Mouse (Mus musculus): ENCODE data around the gene Hoxa7. TPM values are rescaled to one million over a fixed set of nuclear protein-coding genes. Genes with fewer than 3 reads are reported as not detected.

Gene Hoxa7
- polyA plus RNA-seq, 1 experiment from 2014 or later: 14.9 TPM

DNA sequence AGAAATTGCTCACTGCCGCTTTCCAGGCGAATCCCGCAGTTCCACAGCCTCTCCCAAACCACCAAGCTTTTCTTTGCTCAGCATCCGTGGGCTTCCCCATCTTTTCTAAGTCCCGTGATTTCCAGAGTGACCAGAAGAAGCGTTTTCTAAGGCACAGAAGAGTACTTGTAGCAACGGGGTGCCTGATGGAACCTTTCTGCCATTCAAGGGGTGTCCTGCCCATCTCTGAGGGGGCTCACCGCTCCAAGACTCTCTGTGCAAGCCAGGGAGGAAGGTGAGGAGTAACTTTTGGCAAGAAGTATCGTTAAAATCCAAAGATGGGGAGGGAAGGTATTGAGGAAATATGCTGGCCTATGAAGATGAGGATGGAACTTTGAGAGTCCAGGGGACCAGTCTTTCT lies 43.8 kb downstream of the Hoxa7 start:
- Histone ChIP-seq H3K36me3 (no peaks in the 10 kb centered on the region), H3K27me3 (peaks cover 53% of the 10 kb centered on the region), H3K27ac (peak overlapping the region; percentile 99), H3K9ac (peak overlapping the region; percentile 97), H3K4me3 (peak overlapping the region; percentile 70), H3K4me1 (replicated peaks) (peaks cover 32% of the 10 kb centered on the region), H3K4me2 (peak overlapping the region; percentile 88), H3K9me3 (no peaks in the 10 kb centered on the region)
- ATAC-seq (ENCODE audit: low FRiP score): no peak
- WGBS: 2% methylated on average over 9 of the region's 9 CpGs

DNA sequence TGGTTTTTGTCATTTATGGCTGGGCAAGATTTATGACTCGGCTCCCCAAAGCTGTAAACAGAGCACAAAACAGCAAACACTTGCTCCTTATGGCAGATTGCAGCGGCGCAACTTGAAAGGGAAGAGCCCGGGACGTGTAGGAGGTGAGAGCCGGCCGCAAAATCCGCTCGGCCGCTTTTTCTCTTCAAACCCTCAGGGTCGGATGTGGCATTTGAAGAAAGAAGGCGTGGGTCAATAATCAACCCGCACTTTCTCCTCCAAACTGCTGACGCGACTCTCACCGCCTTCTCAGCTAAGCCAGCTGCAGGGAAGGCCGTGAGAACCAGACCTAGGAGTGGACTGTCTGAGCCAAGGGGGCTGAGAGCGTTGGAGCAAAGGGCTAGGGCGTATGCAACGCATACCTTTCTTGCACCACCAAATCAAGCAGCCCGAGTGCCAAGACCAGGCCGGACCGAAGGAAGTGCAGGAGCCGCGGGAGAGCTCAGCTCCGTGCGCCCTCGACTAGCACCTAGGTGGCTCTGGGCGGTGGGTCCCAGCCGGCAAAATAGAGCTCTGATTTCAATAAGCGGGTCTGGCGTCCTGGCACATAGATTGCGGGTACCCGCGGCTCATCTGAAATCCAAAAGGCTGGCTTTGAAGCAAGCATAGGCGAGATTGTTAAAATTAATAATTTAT lies 44.5 kb downstream of the Hoxa7 start, which contains the start of gene 5730596B20Rik:
Gene 5730596B20Rik (plus strand): TSS at position 438 of the 675 bp plus-strand sequence.
- Histone ChIP-seq H3K27ac (peak within 1 kb of the TSS; percentile 99), H3K4me2 (peak within 1 kb of the TSS; percentile 88), H3K9me3 (no peaks in the 10 kb centered on the region), H3K9ac (peak within 1 kb of the TSS; percentile 97), H3K27me3 (peaks cover 52% of the 10 kb centered on the region), H3K4me3 (peak within 1 kb of the TSS; percentile 70), H3K4me1 (replicated peaks) (peaks cover 34% of the 10 kb centered on the region), H3K36me3 (no peaks in the 10 kb centered on the region)
- no peak for ATAC-seq (ENCODE audit: low FRiP score)
- under 1% methylated on average over 36 of the region's 36 CpGs for WGBS

GRCm38 (mm10) chr6:52176391-52176790 lies 45.3 kb downstream of the Hoxa7 start:
- Histone ChIP-seq H3K9ac (peak overlapping the region; percentile 97), H3K4me2 (peak overlapping the region; percentile 88), H3K27me3 (peaks cover 48% of the 10 kb centered on the region), H3K9me3 (no peaks in the 10 kb centered on the region), H3K4me1 (replicated peaks) (peaks cover 34% of the 10 kb centered on the region), H3K36me3 (no peaks in the 10 kb centered on the region), H3K4me3 (peak overlapping the region; percentile 70), H3K27ac (peak overlapping the region; percentile 99)
- under 1% methylated on average over 6 of the region's 6 CpGs for WGBS
- no peak for ATAC-seq (ENCODE audit: low FRiP score)

DNA sequence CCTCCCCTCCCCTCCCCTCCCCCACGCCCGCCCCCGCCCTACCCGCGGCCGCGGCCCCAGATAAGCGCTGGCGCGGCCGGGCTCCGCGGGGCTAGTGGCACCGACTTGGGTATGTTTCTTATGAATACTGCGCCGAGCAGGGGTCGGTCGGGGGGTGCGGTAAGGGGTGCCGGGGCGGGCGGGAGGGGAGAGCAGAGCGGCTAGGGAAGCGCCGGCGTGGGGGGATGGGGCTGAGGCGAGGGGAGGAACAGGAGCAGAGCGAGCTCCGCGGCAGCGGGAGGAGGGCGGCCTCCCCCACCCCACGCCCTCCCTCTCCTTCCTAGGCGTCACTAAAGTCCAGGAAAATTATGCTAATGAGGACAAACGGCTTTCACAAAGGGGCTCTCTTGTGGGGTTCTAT lies 45.8 kb downstream of the Hoxa7 start:
- H3K4me2 ChIP-seq: peak overlapping the region; percentile 88
- H3K4me1 ChIP-seq (replicated peaks): peaks cover 34% of the 10 kb centered on the region
- H3K27ac ChIP-seq: peak overlapping the region; percentile 99
- peak overlapping the region; percentile 70 for H3K4me3 ChIP-seq
- no peaks in the 10 kb centered on the region; the same call in 1 of the 2 replicates for H3K36me3 ChIP-seq
- H3K9ac ChIP-seq: peak overlapping the region; percentile 97
- peaks cover 48% of the 10 kb centered on the region for H3K27me3 ChIP-seq
- H3K9me3 ChIP-seq: no peaks in the 10 kb centered on the region
- peak; percentile 62 for ATAC-seq (ENCODE audit: low FRiP score)
- WGBS: under 1% methylated on average over 19 of the region's 35 CpGs

GRCm38 (mm10) chr6:52174968-52175751 lies 46.5 kb downstream of the Hoxa7 start:
- Histone ChIP-seq H3K9me3 (no peaks in the 10 kb centered on the region), H3K4me3 (peak overlapping the region; percentile 70), H3K4me1 (replicated peaks) (peaks cover 34% of the 10 kb centered on the region), H3K9ac (peak overlapping the region; percentile 97), H3K36me3 (no peaks in the 10 kb centered on the region; the same call in 1 of the 2 replicates), H3K27ac (peak overlapping the region; percentile 99), H3K27me3 (peaks cover 47% of the 10 kb centered on the region), H3K4me2 (peak overlapping the region; percentile 88)
- ATAC-seq (ENCODE audit: low FRiP score): no peak
- WGBS: under 1% methylated on average over 30 of the region's 41 CpGs

DNA sequence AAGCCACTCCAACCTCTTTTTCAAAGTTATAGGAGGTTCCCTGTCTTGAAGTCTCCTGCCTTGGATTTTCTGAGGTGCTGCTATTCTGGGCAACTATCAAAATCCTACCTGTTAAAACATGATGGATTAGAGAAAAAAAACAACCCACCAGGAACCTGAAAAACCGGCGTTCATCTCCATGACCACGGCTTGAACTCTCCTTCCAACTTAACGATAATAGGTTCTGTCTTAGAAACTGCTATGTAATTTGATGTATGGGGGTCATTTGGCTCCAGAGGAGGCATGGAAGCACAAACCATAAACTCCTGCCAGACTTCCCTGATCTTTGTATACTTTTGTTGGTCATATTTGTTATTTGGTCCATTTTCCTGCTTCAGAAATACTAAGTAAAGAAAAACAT lies 48.0 kb downstream of the Hoxa7 start:
- Histone ChIP-seq H3K4me2 (peak overlapping the region; percentile 88), H3K4me3 (peak overlapping the region; percentile 70), H3K36me3 (peaks cover 3% of the 10 kb centered on the region; the same call in 1 of the 2 replicates), H3K4me1 (replicated peaks) (peaks cover 42% of the 10 kb centered on the region), H3K9me3 (no peaks in the 10 kb centered on the region), H3K9ac (peak overlapping the region; percentile 100), H3K27me3 (peaks cover 38% of the 10 kb centered on the region), H3K27ac (peak overlapping the region; percentile 100)
- WGBS: 7% methylated on average over 4 of the region's 4 CpGs
- no peak for ATAC-seq (ENCODE audit: low FRiP score)

GRCm38 (mm10) chr6:52172501-52172900 lies 49.2 kb downstream of the Hoxa7 start:
- Histone ChIP-seq H3K4me2 (peak overlapping the region; percentile 88), H3K4me1 (replicated peaks) (peaks cover 44% of the 10 kb centered on the region), H3K9ac (peak overlapping the region; percentile 100), H3K4me3 (peak overlapping the region; percentile 70), H3K9me3 (no peaks in the 10 kb centered on the region), H3K27ac (peak overlapping the region; percentile 100), H3K27me3 (peaks cover 37% of the 10 kb centered on the region), H3K36me3 (peaks cover 3% of the 10 kb centered on the region; the same call in 1 of the 2 replicates)
- ATAC-seq (ENCODE audit: low FRiP score): peak; percentile 85
- WGBS: under 1% methylated on average over 35 of the region's 35 CpGs

DNA sequence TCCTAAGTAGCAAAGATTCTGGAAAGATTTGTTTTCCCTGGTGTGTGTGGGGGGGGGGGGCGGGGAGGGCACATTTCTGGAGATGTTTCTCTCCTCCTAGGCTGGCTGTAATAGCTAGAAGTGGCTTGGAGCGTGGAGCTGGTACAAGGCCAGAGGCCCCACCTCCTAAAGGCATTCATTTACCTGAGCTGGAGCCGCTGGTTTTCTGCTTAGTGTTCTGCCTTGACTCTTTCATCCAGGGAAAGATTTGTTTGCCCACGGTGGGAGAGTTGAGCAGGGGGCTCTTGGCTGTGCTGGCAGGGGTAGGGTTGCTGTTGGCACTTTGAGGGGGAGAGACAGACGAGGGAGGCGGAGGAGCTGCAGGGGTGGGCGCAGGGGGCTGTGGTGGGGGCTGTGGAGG lies 49.7 kb downstream of the Hoxa7 start:
- ATAC-seq (ENCODE audit: low FRiP score): peak; percentile 1; the same call in 1 of the 2 replicates
- Histone ChIP-seq H3K27ac (peak overlapping the region; percentile 100), H3K27me3 (peaks cover 37% of the 10 kb centered on the region), H3K9ac (peak overlapping the region; percentile 100), H3K9me3 (no peaks in the 10 kb centered on the region), H3K4me2 (peak overlapping the region; percentile 88), H3K4me1 (replicated peaks) (peaks cover 44% of the 10 kb centered on the region), H3K36me3 (peaks cover 3% of the 10 kb centered on the region; the same call in 1 of the 2 replicates), H3K4me3 (peak overlapping the region; percentile 70)
- 3% methylated on average over 7 of the region's 7 CpGs for WGBS

DNA sequence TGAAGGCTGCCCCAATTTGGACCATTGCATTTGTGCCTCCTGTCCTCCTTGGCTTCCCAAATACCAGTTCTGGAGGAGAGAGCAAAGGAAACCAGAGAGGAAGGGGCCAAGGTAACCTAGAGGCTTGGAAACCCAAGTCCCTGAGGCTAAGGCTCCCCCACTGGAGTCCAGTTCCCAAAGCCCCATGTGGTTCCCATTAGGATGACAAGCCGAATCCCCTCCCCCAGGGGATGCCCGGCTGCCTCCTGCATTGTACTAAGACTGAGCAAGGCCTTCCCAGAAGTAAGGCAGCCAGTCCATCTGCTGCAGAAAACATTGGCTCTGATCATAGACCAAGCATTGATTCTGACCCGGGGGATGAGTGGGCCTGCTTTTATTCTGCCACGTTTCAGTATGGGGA lies 50.3 kb downstream of the Hoxa7 start:
- peak overlapping the region; percentile 100 for H3K9ac ChIP-seq
- no peaks in the 10 kb centered on the region for H3K9me3 ChIP-seq
- H3K4me3 ChIP-seq: peak overlapping the region; percentile 70
- H3K36me3 ChIP-seq: peaks cover 3% of the 10 kb centered on the region; the same call in 1 of the 2 replicates
- H3K4me2 ChIP-seq: peak overlapping the region; percentile 88
- under 1% methylated on average over 4 of the region's 4 CpGs for WGBS
- ATAC-seq (ENCODE audit: low FRiP score): no peak
- peaks cover 44% of the 10 kb centered on the region for H3K4me1 ChIP-seq (replicated peaks)
- H3K27me3 ChIP-seq: peaks cover 37% of the 10 kb centered on the region
- H3K27ac ChIP-seq: peak overlapping the region; percentile 100

DNA sequence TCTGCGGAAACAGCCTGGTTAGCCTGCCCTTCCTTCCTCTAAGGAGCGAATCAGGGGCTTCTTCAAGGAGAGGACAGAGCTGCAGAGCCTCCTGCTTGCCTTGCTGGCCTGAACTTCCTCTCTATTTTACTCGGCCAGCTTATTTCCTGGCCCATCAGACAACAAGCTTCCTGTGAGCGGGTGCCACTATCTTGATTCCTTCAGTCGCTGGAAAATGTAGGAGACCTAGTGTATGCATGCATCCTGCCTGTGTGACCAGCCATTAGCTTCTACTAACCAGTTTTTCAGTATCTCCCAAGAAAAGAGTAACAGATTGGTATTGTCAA lies 50.8 kb downstream of the Hoxa7 start:
- H3K27me3 ChIP-seq: peaks cover 38% of the 10 kb centered on the region
- no peak for ATAC-seq (ENCODE audit: low FRiP score)
- peak overlapping the region; percentile 70 for H3K4me3 ChIP-seq
- no peaks in the 10 kb centered on the region for H3K9me3 ChIP-seq
- peak overlapping the region; percentile 88 for H3K4me2 ChIP-seq
- H3K36me3 ChIP-seq: peaks cover 3% of the 10 kb centered on the region; the same call in 1 of the 2 replicates
- peak overlapping the region; percentile 100 for H3K27ac ChIP-seq
- WGBS: 9% methylated on average over 5 of the region's 5 CpGs
- peak overlapping the region; percentile 100 for H3K9ac ChIP-seq
- H3K4me1 ChIP-seq (replicated peaks): peaks cover 46% of the 10 kb centered on the region

GRCm38 (mm10) chr6:52170166-52170897 lies 51.3 kb downstream of the Hoxa7 start:
- Histone ChIP-seq H3K9me3 (no peaks in the 10 kb centered on the region), H3K4me2 (peak overlapping the region; percentile 88), H3K4me3 (peak overlapping the region; percentile 70), H3K36me3 (peaks cover 3% of the 10 kb centered on the region; the same call in 1 of the 2 replicates), H3K27me3 (peaks cover 41% of the 10 kb centered on the region), H3K4me1 (replicated peaks) (peaks cover 50% of the 10 kb centered on the region), H3K27ac (peak overlapping the region; percentile 100), H3K9ac (peak overlapping the region; percentile 100)
- 2% methylated on average over 40 of the region's 40 CpGs for WGBS
- no peak for ATAC-seq (ENCODE audit: low FRiP score)
